Mouse (Mus musculus) cerebellum, postnatal 14 days (tissue): ENCODE results near the gene Bud31.
"Not testable (repeated sequence)": the region's sequence is repeated elsewhere in the genome, so short reads cannot be mapped to it uniquely, and the experiment has no call there.

ENCODE experiments used
- DNase-seq, 2 experiments: peaks; one replicate each; pipeline ENCODE4 v3.0.0; 2021; ENCODE audit warnings: mixed read lengths in 2 of 2

Gene Bud31

DNA sequence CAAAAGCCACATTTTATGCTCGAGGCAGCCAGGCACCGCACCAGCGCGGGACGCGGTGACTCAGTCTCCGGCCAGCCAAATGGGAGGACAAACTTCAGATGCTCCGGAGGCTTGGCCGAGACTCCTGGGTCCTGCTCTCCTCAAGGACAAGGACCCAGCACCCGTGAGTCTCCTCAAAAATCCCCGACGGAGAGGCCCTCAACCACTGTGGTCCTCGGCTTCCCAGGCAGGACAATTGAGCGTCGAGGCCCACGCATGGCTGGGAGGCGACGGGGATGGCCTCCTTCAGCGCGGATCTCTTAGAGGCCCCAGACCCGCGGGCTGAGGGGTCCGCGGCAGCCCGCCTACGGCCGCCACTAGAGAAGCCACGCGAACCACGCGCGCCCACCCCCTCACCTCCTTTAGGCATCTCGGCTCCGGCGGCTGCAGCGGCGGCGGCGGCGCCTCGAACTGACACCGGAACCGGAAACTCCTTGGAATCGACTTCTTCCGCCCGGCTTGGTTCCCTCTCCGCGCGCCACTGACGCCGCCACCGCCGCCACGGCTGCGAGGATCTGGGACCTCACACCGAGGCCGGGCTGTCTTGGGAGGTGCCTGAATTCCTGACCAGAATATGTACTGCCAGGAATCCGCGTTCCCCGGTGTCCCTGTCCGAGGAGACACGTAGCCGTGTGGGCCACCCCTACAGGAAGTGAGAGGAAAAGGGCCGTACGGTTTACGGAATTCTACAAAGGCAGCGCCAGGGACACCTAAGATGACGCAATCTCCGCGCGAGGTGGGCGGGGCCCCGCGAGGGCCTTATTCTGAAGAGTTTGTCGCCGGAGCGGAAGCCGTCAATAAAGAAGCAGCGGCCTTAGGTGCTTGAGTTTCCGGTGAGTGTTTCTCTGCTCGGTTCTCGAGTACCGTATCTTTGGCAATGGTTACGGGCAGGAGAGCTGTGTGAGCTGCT, at the start of gene Bud31, which contains the start of gene Pdap1:
Bud31 (plus strand) TSS at position 792 of the 949 bp plus-strand sequence.
Pdap1 (minus strand) TSS at position 668 of the 949 bp plus-strand sequence.
- peak; percentile 96 to 97 for DNase-seq

DNA sequence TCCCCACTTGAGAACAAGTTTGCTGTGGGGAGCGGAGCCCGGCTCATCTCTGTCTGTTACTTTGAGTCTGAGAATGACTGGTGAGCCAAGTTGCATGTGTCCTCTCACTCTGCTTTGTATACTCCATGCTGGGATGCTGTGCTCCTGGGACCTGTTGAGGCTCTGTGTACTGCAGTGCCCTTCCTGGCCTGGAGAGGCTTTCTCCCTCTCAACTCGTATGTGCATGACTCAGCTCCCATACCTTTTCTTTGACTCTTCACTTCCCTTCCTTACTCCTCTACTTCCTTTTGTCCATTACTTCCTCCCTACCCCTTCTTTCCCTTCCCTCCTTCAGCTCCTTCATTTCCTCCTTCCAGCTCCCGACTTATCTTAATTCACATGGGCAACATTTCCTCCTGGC, 44.0 kb upstream of the Bud31 start:
- no peak for DNase-seq

- no peak for DNase-seq
Measured at GRCm38 (mm10) chr5:145098340-145098821, 41.8 kb upstream of the Bud31 start.

- no peak for DNase-seq
Measured at GRCm38 (mm10) chr5:145100960-145101359, 39.2 kb upstream of the Bud31 start.

- DNase-seq = not testable (repeated sequence)
Measured at GRCm38 (mm10) chr5:145101451-145101850, 38.7 kb upstream of the Bud31 start.

GRCm38 (mm10) chr5:145102706-145103105, 37.5 kb upstream of the Bud31 start:
- no peak for DNase-seq

DNA sequence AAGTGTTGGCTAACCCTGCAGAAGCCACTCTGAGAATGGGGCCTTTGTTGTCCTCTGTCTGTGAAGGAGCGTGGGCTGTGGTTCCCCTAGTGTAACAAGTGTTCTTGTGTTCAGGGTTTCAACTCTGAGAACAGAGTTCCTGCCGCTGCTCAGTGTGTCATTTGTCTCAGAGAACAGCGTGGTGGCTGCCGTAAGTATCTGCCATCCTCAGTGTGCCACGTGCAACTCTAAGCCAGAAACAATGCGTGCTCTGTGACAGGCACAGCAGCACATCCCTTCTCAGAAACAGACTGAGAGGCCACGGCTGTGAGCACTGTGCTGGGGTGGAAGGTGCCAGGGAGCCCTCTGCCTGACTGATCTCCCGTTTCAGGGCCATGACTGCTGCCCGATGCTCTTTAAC, 35.8 kb upstream of the Bud31 start:
- no peak for DNase-seq

DNA sequence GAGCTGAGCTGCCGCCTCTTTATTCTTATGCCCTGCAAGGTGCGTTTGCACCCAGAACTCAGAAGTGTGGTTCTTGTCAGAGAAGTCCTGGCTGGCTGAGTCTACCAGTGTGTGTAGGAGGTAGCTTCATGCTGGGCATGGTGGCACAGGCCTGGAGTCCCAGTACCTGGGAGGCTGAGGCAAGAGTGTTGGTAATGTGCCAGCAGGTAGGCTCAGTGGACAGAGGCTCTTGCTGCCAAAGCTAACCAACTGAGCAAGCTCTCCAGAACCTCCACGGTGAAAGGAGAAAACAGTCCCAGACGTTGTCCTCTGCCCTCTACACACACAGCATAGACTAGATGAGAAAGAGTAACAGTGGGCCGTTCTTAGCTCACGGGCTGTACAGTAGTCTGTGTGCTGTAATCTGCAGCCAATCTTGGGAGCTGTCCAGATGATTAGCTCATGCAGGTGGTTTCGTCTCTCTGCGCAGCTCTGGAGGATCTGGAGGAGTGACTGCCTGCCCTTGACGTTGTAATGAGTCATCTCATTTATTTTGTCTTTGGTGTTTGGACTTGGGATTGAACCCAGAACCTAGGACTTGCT, 34.4 kb upstream of the Bud31 start:
- DNase-seq = no peak

- DNase-seq = no peak
Measured at GRCm38 (mm10) chr5:145110401-145110800, 29.8 kb upstream of the Bud31 start.

- DNase-seq = no peak
Measured at GRCm38 (mm10) chr5:145112566-145112965, 27.6 kb upstream of the Bud31 start.

GRCm38 (mm10) chr5:145113416-145113815, 26.7 kb upstream of the Bud31 start:
- no peak for DNase-seq

- peak in 1 of 2 experiments; percentile 25 for DNase-seq
Measured at GRCm38 (mm10) chr5:145114071-145114605, 26.0 kb upstream of the Bud31 start, which contains the start of gene Arpc1b. Gene Arpc1b (plus strand): TSS chr5:145114215.

GRCm38 (mm10) chr5:145114606-145115473, 25.3 kb upstream of the Bud31 start:
- DNase-seq = peak; percentile 40 to 58

DNA sequence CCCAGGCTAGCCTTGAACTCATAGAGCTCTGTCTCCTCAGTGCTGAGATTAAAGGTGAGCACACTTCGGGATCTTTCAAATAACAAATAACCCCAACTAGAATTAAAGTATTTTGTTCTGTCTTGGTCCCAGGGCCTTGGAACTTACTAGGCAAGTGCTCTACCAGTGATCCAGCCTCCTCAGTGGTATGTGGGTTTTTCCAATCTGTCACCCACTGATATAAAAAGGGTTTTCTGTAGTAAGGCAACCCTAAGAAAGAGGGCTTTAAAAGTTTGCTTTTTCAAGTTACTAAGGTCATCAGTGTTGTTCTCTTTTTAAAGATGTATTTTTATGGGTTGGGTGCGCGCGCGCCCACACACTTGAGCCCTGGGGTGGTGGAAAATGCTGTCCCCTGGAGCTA, 24.4 kb upstream of the Bud31 start:
- DNase-seq = no peak

- DNase-seq = no peak
Measured at GRCm38 (mm10) chr5:145116316-145116715, 23.8 kb upstream of the Bud31 start.

DNA sequence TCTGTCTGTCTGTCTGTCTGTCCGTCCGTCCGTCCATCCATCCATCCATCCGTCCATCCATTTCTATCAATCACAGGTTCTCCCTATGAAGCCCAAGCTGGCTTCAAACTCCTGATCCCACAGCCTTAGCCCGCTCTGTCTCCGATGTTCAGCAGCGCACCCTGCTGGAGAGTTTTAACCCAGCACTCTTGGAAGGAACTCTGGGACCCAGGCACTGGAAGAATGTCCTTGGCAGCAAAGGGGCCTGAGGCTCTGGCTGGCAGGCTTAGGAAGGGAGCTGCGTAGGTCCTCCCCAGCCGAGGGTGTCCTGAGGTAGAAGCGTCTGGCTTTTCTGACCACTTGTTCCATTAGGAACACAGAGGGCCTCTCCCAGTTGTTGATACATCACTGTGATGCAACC, 23.2 kb upstream of the Bud31 start:
- DNase-seq = peak; percentile 66 to 83

- DNase-seq = no peak
Measured at GRCm38 (mm10) chr5:145118005-145118404, 22.2 kb upstream of the Bud31 start.

GRCm38 (mm10) chr5:145118461-145118860, 21.7 kb upstream of the Bud31 start:
- no peak for DNase-seq

DNA sequence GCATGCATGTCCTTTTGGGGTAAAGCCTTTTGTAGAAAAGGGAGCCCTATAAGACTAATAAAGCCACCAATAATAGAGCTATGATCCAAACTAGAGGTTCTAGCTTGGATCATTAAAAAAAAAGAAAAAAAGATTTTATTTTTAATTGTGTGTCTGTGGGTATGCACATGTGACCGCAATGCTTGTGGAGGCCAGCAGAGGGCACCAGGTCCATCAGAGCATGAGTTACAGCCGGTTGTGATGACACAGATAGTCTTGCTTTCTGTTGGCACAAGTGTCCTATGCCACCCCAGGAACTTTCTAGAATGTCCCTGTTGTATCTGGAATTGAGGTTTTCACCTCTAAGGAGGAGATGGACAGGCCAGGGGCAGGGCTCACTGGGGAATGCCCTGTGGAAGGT, 20.8 kb upstream of the Bud31 start:
- no peak for DNase-seq

- DNase-seq = no peak
Measured at GRCm38 (mm10) chr5:145120921-145121320, 19.2 kb upstream of the Bud31 start.

DNA sequence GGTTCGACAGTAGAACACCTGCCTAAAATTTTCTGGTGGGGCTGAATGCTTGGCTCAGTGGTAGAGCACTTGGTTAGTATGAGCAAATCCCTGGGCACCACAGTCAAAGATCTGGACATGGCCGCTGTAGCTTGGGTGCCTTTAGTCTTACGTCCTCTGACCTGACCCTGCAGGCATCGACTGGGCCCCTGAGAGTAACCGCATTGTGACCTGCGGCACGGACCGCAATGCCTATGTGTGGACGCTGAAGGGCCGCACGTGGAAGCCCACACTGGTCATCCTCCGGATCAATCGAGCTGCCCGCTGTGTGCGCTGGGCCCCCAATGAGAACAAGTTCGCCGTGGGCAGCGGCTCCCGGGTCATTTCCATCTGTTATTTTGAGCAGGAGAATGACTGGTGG, 16.8 kb upstream of the Bud31 start:
- DNase-seq = no peak

DNA sequence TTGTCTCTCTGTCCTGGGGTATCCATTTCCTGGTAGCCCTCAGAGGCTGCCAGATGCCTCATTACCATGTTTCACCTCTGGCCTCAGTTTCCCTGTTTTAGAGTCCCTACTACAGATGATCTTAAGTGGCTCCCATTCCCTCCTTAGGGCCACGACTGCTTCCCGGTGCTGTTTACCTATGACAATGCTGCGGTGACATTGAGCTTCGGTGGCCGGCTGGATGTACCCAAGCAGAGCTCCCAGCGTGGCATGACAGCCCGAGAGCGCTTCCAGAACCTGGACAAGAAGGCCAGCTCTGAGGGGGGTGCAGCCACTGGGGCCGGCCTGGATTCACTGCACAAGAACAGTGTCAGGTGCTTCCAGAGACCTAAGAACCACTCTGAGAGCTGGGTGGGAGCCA, 13.6 kb upstream of the Bud31 start:
- DNase-seq = no peak

GRCm38 (mm10) chr5:145129124-145129523, 11.0 kb upstream of the Bud31 start:
- DNase-seq = no peak
